Mouse (Mus musculus) testis, postnatal 10 days (tissue): ENCODE data around the gene Lpgat1.

Source experiments
- DNase-seq: peaks from one replicate; pipeline ENCODE4 v3.0.0; 2021; ENCODE audit warnings: low spot score

Gene Lpgat1

GRCm38 (mm10) chr1:191736425-191736824 lies 18.8 kb downstream of the Lpgat1 start:
- DNase-seq, result no peak

- no peak for DNase-seq
Measured at GRCm38 (mm10) chr1:191737871-191738270, 20.2 kb downstream of the Lpgat1 start.

- DNase-seq, result no peak
Measured at GRCm38 (mm10) chr1:191738726-191739125, 21.1 kb downstream of the Lpgat1 start.

GRCm38 (mm10) chr1:191740587-191741361 lies 23.1 kb downstream of the Lpgat1 start:
- DNase-seq, result no peak

- no peak for DNase-seq
Measured at GRCm38 (mm10) chr1:191741635-191742034, 24.0 kb downstream of the Lpgat1 start.

- DNase-seq, result no peak
Measured at GRCm38 (mm10) chr1:191748431-191748830, 30.8 kb downstream of the Lpgat1 start.

GRCm38 (mm10) chr1:191756520-191757199 lies 39.0 kb downstream of the Lpgat1 start:
- DNase-seq, result no peak

GRCm38 (mm10) chr1:191774106-191774505 lies 56.5 kb downstream of the Lpgat1 start:
- no peak for DNase-seq

GRCm38 (mm10) chr1:191775116-191775515 lies 57.5 kb downstream of the Lpgat1 start:
- DNase-seq, result no peak

- no peak for DNase-seq
Measured at GRCm38 (mm10) chr1:191777521-191777920, 59.9 kb downstream of the Lpgat1 start.

GRCm38 (mm10) chr1:191780470-191780869 lies 62.8 kb downstream of the Lpgat1 start:
- DNase-seq, result no peak

- DNase-seq, result peak; percentile 31
Measured at GRCm38 (mm10) chr1:191785108-191785507, 67.5 kb downstream of the Lpgat1 start.

GRCm38 (mm10) chr1:191786255-191786654 lies 68.6 kb downstream of the Lpgat1 start:
- no peak for DNase-seq

- DNase-seq, result peak; percentile 15
Measured at GRCm38 (mm10) chr1:191787379-191787778, 69.7 kb downstream of the Lpgat1 start.

- DNase-seq, result no peak
Measured at GRCm38 (mm10) chr1:191792991-191793390, 75.4 kb downstream of the Lpgat1 start.

- no peak for DNase-seq
Measured at GRCm38 (mm10) chr1:191793888-191794532, 76.4 kb downstream of the Lpgat1 start.

GRCm38 (mm10) chr1:191796238-191796896 lies 78.7 kb downstream of the Lpgat1 start:
- no peak for DNase-seq

- DNase-seq, result no peak
Measured at GRCm38 (mm10) chr1:191802093-191802819, 84.6 kb downstream of the Lpgat1 start.

- no peak for DNase-seq
Measured at GRCm38 (mm10) chr1:191802820-191803655, 85.4 kb downstream of the Lpgat1 start.

GRCm38 (mm10) chr1:191804747-191805146 lies 87.1 kb downstream of the Lpgat1 start:
- DNase-seq, result no peak

GRCm38 (mm10) chr1:191805788-191806187 lies 88.2 kb downstream of the Lpgat1 start:
- DNase-seq, result no peak
